Mouse (Mus musculus): ENCODE results near the gene 4930432K21Rik.
A peak's percentile ranks its signal among the peaks of the same experiment; 100 is the strongest.

DNA sequence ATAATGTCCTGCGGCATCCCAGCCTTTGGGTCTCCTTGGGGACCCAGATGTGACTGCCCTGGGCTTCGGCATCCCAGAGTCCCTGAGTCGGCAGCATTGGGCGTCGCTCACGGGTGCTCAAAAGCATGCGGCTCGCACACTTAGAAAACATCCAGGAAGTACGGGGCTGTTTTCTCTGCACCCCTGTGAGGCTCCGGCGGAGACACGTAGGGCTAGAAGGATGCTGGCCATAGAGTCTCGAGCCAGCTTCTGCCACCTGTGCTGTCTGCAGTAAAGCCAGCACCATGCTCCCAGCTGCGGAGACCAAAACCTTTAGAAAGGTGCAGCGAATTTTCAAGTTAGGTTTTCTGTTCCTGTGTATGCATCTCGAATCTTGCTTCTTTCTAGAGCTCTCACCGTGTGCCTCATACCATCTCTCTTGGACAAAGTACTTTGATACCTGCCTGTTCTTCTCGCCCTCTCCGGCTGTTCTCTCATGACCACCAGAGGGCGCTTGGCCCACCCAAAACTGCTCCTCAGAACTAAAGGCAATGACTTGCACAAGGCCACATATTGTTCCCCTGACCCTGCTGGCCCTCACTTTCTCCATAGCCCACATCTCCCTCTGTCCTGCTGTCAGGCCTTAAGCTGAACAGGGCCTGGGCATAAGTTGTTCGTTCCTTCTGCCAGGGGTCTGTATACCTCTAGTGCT is 39.4 kb downstream of the 4930432K21Rik start:
- TF ChIP-seq POLR2A (IDR thresholded peaks at IDR 0.05; ENCODE audit: low read depth, low read length) (no peak), CTCF (conservative IDR thresholded peaks at IDR 0.05 in 1 of 2, IDR thresholded peaks at IDR 0.05 in 1 of 2; ENCODE audit: low read depth in 2 of 2, low read length in 2 of 2) (peak; percentile 94 to 97), JUND (conservative IDR thresholded peaks at IDR 0.05; ENCODE audit: low read depth, low read length) (no peak), MAX (IDR thresholded peaks at IDR 0.05; ENCODE audit: low read length) (no peak), POLR2AphosphoS2 (IDR thresholded peaks at IDR 0.05; ENCODE audit: low read depth, low read length) (no peak), TBP (conservative IDR thresholded peaks at IDR 0.05; ENCODE audit: low read depth, low read length) (no peak), PAX5 (IDR thresholded peaks at IDR 0.05; ENCODE audit: low read length) (no peak), ZC3H11A (IDR thresholded peaks at IDR 0.05; ENCODE audit: low read depth, low read length) (peak; percentile 25; the same call in 1 of the 2 replicates), BHLHE40 (IDR thresholded peaks at IDR 0.05; ENCODE audit: low read depth, low read length) (peak; percentile 26; the same call in 1 of the 2 replicates), CHD1 (IDR thresholded peaks at IDR 0.05; ENCODE audit: low read depth, low read length) (no peak), MYC (IDR thresholded peaks at IDR 0.05; ENCODE audit: low read depth, low read length) (0 out of 2 replicates have a peak, but pooled peaks have one; percentile 7), USF1 (IDR thresholded peaks at IDR 0.05; ENCODE audit: low read depth, low read length) (no peak)
